Mouse (Mus musculus): ENCODE results near the gene Fto.

Gene Fto

GRCm38 (mm10) chr8:91324271-91324670 is 10.9 kb downstream of the Fto start:
- in situ Hi-C loops (cut with MboI, MseI): no loop called here

GRCm38 (mm10) chr8:91324916-91325315 is 11.6 kb downstream of the Fto start:
- in situ Hi-C loops (cut with MboI, MseI): no loop called here

DNA sequence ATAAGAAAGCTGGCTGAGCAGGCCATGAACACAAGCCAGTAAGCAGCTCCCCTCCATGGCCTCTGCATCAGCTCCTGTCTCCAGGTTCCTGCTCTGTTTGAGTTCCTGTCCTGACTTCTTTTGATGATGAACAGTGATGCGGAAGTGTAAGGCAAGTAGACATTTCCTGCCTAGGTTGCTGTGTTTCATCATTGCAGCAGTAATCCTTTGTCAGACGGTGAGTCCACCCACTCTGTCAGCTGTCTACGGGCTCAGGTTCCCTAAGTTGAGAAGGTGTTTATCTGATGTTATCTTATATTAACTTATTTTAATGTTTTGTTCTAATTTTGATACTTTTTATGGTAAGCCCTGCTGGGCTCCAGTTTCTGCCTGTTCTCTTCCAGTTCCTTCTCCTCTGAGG is 12.7 kb downstream of the Fto start:
- in situ Hi-C loops (cut with MboI, MseI): no loop called here

DNA sequence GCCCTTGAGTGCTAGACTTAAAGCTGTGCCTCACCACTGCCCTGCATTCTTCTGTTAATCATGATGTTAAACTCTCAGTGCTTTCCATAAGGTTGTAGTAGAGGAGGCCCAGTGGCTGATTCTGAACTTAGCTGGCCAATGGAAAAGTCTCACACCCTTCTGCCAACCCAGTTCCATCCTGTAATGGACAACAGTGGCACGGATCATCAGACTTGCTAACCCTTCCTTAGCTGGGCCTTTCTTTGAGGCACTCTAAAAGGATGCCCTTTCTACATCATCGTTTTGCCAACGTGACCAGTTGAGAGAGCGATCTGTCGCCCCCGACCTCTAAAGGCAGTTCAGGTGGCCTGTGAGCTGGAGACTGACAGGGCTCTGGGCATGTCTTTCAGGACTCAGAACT is 13.6 kb downstream of the Fto start:
- in situ Hi-C loops (cut with MboI, MseI): no loop called here

GRCm38 (mm10) chr8:91327471-91328205 is 14.3 kb downstream of the Fto start:
- in situ Hi-C loops (cut with MboI, MseI): no loop called here

DNA sequence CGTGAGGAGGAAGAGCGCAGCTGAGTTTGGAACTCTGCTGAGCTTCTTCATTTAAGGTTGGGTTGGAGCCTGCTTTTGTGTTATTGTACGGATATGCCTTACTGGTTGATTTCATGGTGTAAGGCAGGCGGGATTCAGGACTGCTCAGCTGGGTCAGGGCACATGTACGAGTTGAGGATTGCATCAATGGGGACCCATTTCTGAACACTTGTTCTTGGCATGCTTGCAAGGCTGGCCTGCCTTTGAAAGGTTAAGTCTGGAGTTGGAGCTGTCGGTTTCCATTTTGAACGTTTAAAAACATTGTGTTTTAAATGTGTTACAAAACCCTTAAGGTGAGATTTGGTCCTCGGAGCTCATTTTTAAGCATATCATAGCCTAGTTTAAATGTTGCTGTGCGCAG is 15.7 kb downstream of the Fto start:
- in situ Hi-C loops (cut with MboI, MseI): no loop called here

GRCm38 (mm10) chr8:91329461-91329850 is 16.1 kb downstream of the Fto start:
- in situ Hi-C loops (cut with MboI, MseI): no loop called here

DNA sequence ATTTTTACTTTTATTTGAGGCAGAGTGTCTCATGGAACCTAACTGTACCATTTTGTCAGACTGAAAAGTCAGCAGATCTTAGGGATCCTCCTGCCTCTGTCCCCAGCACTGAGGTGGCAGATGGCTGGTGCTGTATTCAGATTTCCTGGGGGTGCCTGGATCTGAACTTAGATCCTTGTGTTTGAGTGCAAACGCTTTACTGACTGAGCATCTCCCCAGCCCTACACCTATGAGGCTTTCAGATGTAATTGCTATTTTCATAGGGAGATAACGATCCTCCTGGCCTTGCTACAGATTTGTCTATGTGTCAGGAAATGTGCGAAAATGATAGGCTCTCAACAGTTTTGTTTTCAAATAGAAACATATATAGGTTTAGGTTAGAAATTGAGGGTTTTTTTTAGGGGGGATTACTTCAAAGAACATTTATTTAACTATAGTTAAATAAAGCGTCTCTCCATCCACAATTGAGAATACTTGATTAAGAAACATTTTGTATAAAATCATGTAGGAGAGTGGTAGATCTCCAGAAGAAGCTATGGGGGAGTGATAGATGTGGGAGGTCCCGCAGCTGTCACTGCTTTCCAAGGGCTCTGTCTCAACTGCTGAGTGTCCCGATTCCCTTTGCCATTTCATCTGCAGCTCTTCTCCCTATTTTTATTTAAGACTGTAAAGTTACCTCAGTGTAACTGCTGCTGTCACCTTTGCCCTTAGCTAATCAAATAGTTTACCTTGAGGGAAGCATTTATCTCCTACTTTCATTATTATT is 25.2 kb downstream of the Fto start:
- in situ Hi-C loops (cut with MboI, MseI): no loop called here

GRCm38 (mm10) chr8:91339651-91340050 is 26.3 kb downstream of the Fto start:
- in situ Hi-C loops (cut with MboI, MseI): no loop called here

GRCm38 (mm10) chr8:91340746-91341145 is 27.4 kb downstream of the Fto start:
- in situ Hi-C loops (cut with MboI, MseI): no loop called here

- in situ Hi-C loops (cut with MboI, MseI): no loop called here
Observed at GRCm38 (mm10) chr8:91342196-91342595, 28.9 kb downstream of the Fto start.

GRCm38 (mm10) chr8:91342798-91343197 is 29.5 kb downstream of the Fto start:
- in situ Hi-C loops (cut with MboI, MseI): no loop called here

- in situ Hi-C loops (cut with MboI, MseI): no loop called here
Observed at GRCm38 (mm10) chr8:91344659-91345058, 31.3 kb downstream of the Fto start.

- in situ Hi-C loops (cut with MboI, MseI): no loop called here
Observed at GRCm38 (mm10) chr8:91347146-91347545, 33.8 kb downstream of the Fto start.

DNA sequence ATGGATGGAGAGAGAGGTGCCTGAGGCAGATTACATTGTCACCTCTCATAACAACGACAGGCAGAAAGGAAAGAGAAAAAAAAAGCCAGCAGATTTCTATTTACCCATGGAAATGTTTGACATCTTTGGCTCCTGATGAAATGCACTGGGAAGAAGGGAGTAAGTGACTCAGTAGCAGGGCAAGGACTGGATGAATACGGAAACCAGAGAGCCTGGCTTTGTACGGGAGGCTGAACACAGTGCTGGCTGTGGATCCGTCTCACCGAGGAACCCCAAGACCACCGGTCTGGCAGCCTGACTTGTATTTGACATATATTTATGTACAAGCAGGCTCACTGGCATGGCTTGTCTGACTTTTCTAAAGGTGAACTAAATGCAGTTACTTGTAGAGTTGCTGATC is 34.3 kb downstream of the Fto start:
- in situ Hi-C loops (cut with MboI, MseI): no loop called here

DNA sequence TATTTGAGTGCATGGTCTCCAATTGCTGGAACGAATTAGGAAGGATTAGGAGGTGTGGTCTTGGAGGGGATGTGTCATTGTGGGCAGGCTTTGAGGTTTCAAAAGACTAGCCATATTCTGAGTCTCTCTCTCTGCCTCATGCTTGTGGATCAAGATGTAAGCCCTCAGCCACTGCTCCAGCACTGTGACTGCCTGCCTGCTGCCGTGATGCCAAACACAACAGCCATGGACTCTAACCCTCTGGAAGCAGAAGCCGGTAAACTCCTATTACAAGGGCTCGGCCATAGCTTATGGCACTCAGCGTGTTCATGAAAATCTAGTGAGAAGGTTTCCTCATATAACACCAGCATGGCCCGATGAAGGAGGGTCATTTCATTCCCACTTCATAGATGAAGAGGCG is 36.5 kb downstream of the Fto start:
- in situ Hi-C loops (cut with MboI, MseI): no loop called here

DNA sequence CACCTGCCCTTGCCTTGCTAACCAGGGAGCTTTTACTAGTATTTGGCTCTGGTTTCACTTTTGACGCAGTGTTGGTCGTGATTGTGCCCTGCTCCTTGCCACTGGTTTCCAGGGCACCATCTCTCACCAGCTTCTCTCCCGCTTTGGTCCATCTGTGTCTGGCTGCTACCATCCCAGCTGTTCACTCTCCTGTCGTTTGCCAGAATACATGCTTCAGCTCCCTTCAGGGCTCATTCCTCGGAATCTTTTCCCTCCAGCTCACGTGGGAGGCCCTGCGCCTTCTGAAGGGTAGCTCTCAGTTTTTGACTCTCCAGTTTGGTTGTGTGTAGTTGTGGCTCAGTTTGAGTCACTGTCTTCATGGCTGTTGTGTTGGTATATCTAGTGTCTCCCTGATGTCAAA is 37.3 kb downstream of the Fto start:
- in situ Hi-C loops (cut with MboI, MseI): no loop called here

DNA sequence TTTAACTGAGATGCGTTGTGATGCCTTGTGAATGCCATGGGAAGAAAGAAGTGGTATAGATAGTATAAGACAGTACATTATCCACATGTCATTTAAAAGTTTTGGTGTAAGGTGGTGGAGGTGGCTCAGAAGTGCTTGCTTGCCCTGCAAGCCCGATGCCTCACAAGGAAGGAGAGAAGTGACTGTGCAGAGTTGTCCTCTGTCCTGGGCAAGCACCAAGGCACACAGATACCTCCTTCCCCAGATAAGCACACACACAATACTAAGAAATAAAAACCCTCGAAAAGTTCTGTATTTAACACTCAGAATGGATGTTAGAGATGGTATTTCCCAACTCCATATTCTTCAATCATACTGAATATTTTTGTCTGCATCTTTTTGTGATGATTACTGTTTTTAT is 39.3 kb downstream of the Fto start:
- in situ Hi-C loops (cut with MboI, MseI): no loop called here

GRCm38 (mm10) chr8:91353062-91353461 is 39.7 kb downstream of the Fto start:
- in situ Hi-C loops (cut with MboI, MseI): no loop called here

GRCm38 (mm10) chr8:91353907-91354306 is 40.6 kb downstream of the Fto start:
- in situ Hi-C loops (cut with MboI, MseI): no loop called here

DNA sequence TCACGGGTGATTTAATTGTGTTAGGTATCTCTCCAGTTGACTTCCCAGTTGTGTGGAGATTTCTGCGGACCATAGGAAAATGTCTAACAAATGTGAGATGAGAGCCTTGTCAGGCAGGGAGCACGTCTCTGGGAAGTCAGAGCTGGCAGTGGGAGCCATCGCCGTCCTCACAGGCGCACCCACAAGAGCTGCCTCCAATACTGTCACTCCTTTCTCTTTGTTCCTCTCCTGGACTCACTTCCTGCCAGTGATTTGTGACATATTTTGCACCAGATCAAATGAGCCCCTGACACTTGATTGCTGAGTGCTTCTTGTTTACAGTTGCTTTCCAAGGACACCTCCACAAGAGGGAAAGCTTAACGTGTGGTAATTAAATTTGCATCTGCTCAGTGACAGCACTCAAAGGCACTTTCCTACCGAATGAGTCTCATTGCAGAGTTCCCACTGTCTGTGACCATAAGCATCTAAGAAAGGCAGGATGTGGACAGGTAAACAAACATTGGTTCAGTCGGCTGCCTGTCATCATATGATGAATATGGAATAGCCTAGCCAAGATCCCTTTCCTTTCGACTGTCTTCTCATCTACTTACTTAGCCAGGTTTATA is 42.1 kb downstream of the Fto start:
- in situ Hi-C loops (cut with MboI, MseI): no loop called here

DNA sequence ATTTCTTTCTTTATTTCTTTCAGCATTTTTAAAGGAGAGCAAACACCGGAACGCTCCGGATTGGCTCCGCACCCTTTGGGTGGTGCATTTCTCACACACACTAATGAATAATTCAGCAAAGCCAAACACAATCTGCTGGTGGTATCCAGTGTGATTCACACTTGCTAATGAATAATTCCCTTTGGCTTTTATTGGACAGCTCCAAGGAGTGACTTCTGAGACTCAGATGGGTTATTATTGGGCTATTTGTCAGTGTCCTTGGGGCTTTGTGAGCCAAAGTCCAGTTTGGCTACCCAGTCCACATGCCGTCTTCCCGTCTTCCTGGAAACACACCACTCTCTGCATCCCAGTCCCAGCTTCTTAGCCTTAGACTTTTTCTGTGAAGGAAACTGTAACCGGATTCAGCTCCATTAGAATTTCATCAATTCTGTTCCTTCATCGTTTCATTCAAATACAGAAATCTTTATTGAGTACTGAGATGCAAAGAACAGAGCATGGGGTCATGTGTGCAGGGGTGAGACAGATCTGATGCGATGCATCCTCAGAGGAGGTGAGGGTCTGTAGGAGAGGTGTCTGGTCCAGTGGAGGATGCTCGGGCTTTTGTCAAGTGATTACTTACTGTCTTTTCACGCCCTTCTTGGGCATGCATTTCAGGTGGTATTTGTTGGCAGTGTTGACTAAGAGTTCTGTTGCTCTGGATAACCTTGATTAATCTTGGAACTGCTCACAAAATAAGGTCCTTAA is 42.8 kb downstream of the Fto start:
- in situ Hi-C loops (cut with MboI, MseI): no loop called here

Data from T-helper 17 cell (primary cell).